Mouse (Mus musculus) activated CD4-positive, CD25-positive, alpha-beta regulatory T cell, adult 4 months (primary cell): ENCODE measurements around the gene Pnkd. TPM values are rescaled to one million over a fixed set of nuclear protein-coding genes. Genes with fewer than 3 reads are reported as not detected.
"Not testable (repeated sequence)": the region's sequence is repeated elsewhere in the genome, so short reads cannot be mapped to it uniquely, and the experiment has no call there.

Source experiments
- ATAC-seq: one replicate; pipeline ENCODE4 v1.8.0; 2017
- polyA plus RNA-seq, 2 experiments: library from polyadenylated mRNA; unstranded; fragments of 100-300 nt; shearing (Covaris generic); gene quantifications; one replicate each; pipeline ENCODE4 v1.2.1; 2017

Pnkd gene
- polyA plus RNA-seq, 2 experiments from 2014 or later: 80.2 to 97.8 TPM

GRCm38 (mm10) chr1:74298157-74298750 is 13.5 kb downstream of the Pnkd start:
- no peak for ATAC-seq

GRCm38 (mm10) chr1:74298996-74299395 is 14.3 kb downstream of the Pnkd start:
- ATAC-seq: no peak

DNA sequence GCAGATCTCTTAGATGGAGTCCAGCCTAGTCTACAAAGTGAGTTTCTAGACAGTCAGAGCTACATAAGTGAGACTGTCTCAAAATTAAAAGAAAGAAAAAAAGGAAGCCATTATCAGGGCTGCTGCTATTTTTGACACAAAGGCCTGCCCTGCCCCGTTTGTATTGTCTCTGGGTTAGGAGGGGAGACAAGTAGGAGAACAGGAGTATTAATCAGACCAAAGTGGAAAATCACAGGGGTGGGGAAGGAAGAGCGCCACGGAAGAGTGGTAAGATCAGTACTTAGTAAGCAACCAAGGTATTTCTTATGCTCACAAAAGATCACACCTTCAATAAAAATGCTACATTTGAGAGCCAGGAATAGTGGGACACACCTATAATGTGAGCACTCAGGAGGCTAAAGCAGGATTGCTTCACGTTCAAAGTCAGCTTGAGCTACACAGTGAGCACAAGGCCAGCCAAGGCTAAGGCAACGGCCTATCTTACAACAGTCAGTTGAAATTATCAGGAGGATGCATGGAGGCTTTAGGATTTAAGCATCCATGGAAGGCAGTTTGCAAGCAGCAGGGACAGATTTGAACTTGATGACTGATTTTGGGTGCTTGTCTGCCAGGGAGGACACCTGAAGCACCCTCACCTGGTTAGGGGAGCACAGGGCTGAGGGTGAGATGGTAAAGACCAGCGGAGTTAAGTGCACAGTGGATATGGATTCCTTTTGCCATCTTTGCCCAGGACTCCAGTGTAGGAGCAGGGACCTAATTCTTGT is 15.8 kb downstream of the Pnkd start:
- no peak for ATAC-seq

DNA sequence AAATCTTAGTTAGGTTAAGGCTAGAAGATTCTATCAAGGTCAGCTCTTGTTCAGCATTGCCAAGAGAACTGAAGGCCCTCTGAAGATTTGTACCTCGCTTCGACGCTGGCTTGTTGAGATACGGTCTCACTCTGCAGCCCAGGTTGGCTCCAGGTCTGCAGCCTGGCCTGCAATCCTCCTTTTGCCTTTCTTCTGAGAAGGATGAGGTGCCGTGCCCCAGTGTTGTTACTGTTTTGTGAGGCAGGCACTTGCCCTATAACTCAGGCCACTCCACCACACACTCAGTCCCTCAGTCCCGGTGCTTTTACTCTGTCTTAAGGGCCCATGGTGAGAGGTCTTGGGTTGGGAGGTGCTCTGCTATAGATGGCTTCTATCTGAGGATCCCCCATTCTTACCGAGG is 17.5 kb downstream of the Pnkd start:
- no peak for ATAC-seq

GRCm38 (mm10) chr1:74302835-74303234 is 18.1 kb downstream of the Pnkd start:
- ATAC-seq: no peak

GRCm38 (mm10) chr1:74303509-74304338 is 19.0 kb downstream of the Pnkd start:
- peak; percentile 56 for ATAC-seq

DNA sequence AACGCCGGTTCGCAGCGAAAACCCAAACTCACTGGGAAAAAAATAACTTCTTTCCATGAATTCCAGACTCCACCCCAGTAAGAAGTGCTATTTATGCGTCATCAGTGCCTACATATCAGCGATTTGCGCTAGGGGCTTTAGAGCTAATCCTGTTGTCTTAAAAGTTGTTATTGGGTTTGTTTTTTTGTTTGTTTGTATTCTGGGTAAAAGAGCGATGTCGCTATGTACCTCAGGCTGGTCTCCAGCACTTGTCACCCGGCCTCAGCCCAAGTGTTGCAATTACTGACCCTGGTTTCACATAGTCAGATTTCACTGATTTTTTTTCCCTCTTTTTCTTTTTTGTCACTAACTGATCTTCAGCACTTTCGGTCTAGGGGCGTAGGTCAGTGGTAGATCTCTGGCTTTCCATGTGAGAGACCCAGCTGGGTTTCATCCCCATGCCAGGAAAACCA is 19.6 kb downstream of the Pnkd start:
- no peak for ATAC-seq

DNA sequence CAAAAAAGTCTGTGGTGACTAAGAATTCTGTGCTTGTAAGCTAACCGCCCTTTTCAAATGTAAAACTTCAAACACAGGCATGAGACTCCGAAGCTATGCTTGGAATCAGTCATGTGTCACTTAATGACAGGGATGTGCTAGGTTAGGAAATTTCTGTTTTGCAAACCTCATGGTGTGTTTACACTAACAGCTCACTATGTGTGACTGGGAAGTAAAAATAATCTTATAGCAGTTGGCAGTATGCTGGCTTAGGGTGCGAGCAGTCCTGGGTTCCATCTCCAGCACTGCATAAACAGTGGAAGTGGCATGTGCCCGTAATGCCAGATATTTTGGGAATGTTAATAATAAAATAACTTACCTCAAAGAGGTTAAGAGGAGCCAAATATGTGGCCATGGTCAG is 20.2 kb downstream of the Pnkd start:
- no peak for ATAC-seq

GRCm38 (mm10) chr1:74305522-74305921 is 20.8 kb downstream of the Pnkd start, which contains the start of gene Tmbim1:
Gene Tmbim1 (minus strand): TSS chr1:74305622.
- no peak for ATAC-seq

DNA sequence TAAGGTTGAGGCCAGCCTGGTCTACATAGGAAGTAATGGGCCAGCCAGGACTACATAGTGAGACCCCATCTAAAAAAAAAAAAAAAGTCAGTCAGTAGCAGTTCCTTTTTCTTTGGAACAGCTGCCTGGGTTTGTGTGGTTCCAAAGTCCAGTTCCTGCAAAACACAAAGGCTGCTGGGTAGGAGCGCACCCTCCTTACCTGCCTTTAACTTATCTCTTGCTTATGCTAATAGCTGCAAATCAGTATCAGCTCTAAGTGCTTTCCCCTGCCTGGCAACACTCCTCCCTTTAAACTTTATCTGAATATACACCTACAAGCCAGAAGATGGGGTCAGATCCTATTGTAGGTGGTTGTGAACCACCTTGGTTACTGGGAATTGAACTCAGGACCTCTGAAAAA is 22.4 kb downstream of the Pnkd start:
- no peak for ATAC-seq

GRCm38 (mm10) chr1:74308001-74308964 is 23.6 kb downstream of the Pnkd start:
- ATAC-seq: no peak

DNA sequence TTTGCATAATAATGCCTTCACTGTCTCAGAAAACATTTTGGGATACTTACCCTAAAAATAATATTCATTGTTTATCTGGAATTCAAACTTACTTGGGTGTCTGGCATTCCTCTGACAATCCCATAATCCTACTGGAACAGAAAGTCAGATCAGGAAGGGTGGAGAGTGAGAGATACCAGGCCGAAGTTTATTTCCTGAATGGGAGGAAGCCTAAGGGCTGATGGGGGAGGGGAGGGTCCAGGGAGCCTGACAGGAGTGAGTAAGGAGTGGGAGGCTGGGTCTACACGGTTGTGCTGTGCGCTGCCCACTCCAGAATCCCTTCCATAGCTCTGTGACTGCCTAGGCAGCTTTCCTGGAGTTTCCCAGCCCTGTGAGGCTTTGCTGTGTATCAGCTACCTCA is 25.0 kb downstream of the Pnkd start:
- ATAC-seq: no peak

GRCm38 (mm10) chr1:74313049-74313692 is 28.4 kb downstream of the Pnkd start:
- ATAC-seq: peak; percentile 84

DNA sequence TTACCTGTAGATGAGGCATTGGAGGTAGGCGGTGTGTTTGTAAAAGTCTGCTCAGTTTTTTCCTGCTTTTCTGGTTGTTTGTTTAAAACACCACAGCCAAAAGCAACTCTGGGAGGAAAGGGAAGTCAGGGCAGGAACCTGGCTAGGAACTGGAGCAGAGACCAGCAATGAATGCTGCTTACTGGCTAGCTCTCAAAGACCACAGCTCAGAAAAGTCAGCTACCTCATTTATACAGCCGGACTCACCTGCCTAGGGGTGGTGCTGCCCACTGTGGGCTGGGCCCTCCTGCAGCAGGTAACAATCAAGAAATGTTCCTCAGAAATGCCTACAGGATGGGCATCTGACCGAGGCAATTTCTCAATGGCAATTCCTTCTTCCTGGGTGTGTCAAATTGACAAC is 30.1 kb downstream of the Pnkd start:
- no peak for ATAC-seq

DNA sequence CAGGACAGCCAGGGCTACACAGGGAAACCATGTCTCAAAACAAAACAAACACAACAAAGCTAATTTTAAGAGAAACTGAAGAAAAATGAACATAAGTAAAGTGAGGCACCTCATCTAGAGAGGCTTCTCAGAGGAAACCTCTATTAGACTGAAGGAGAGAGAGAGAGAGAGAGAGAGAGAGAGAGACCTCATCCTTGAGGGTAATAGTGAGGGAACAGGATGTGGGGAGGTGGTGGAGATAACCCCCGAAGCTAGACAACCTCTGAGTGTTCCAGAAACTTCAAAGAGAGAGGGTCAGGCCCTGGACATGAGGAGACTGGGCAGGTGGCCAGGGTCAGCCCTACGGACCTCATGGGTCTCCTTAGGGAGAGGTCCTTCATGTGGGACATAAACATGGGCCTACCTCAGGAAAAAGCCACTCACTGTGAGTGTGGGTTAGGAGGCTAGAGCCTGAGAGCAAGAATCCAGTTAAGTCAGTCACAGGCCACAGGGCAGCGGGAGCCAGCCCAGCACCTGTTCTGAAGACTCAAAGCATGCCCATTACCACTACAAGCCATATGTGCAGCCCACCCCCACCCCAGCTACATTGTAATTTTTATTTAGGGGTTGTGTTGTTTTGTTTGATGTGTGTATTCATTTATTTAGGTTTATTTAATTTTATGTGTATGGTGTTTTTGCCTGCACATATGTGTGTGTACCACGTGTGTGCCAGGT is 31.5 kb downstream of the Pnkd start:
- ATAC-seq: peak; percentile 64

GRCm38 (mm10) chr1:74318711-74319110 is 34.0 kb downstream of the Pnkd start:
- no peak for ATAC-seq

DNA sequence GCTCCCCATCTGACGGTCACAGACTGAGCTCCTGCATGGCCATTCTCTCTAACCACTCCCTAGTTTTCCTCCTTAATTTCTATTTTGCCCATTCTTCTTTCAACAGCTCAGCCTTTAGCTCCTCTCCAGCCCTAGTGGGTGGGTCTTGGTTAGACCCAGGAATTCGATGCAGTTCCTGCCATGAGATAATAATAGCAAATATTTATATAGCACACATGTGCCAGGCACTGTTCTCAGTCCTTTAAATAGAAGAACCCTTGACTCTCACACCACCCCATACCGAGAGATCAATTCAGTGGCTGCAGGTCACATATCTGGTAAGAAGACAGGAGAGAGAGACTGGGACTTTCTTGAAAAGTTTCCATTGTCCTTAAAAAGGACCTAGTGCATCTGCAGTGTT is 36.7 kb downstream of the Pnkd start:
- ATAC-seq: no peak

- not testable (repeated sequence) for ATAC-seq
Measured at GRCm38 (mm10) chr1:74326916-74327315, 42.2 kb downstream of the Pnkd start.

DNA sequence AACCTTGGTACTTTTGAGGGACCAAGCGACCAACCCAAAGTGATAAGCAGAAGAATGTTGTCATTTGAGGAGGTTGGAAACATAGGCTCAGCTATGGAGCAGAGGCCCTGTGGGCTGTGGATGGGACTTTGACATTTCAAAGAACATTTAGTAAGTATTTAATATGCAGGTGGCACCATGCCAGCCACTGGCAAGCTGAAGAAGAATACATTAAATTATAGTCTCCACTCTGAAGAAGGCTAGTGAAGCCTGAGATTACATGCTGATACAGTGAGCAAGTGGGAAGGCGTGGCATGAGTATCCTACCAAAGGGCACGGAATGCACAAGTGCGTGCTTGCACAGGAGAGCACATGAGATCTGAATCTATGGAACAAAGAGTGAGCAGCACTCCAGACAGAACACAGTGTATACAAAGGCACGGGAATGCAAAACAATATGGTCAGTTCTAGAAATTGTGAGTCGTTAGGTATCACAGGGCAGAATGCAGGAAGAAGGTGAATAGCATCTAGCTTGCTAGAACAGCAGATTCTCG is 45.2 kb downstream of the Pnkd start:
- ATAC-seq: no peak

DNA sequence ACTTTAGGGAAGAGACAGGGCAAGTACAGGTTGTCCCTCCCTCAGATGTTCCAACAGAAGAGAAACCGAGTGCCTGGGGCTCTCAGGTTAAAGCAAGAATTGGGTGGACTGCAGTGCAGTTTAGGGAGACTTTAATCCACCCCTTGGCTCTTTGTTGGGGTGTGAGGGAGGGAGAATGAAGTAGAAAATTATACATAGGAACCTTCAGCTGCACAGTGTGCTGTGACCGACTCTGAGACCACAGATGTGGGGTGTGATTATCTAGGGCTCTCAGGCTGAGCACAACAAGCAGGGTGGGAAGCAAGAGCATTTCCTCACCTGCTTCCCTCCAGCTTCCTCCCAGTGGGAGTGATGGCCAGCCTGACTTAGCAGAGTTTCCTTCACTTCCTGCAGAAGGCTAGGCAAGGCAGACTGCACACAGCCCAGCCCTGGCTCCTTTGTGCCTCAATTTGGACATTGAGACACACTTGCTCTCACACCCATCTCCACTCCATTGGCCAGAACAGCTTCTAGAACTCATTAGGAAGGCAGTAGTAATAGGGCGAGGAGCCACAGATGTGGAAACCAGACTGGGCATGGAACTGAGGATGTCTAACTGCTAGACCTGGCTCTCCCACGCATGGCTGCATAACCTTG is 46.4 kb downstream of the Pnkd start:
- ATAC-seq: no peak
